Mouse (Mus musculus) CH12.LX (cell line): ENCODE results near the gene Gm26741.

Source experiments
- CTCF ChIP-seq, 2 experiments: IDR thresholded peaks in 1 of 2; conservative IDR thresholded peaks in 1 of 2; 2 replicates each; pipeline ENCODE4 v1.5.1; 2011 to 2012; ENCODE audit warnings: low read depth in 2 of 2, low read length in 2 of 2, improper control_type of control experiment in 1 of 2, inconsistent platforms in 1 of 2, mild to moderate bottlenecking in 1 of 2, moderate library complexity in 1 of 2
- E2F4 ChIP-seq: IDR thresholded peaks from 2 replicates; pipeline ENCODE4 v1.6.1; 2011; ENCODE audit warnings: low read depth, low read length, improper control_type of control experiment; ENCODE audit not compliant: insufficient replicate concordance
- EP300 ChIP-seq: IDR thresholded peaks from 2 replicates; pipeline ENCODE4 v1.6.1; 2011; ENCODE audit warnings: low read length, improper control_type of control experiment
- ETS1 ChIP-seq: conservative IDR thresholded peaks from 2 replicates; pipeline ENCODE4 v1.6.1; 2012; ENCODE audit warnings: low read depth, mild to moderate bottlenecking, inconsistent platforms, low read length, improper control_type of control experiment, moderate library complexity
- JUND ChIP-seq: conservative IDR thresholded peaks from 2 replicates; pipeline ENCODE4 v1.6.1; 2011; ENCODE audit warnings: low read depth, low read length, improper control_type of control experiment
- MAFK ChIP-seq: IDR thresholded peaks from 2 replicates; pipeline ENCODE4 v1.6.1; 2011; ENCODE audit warnings: low read length, improper control_type of control experiment; ENCODE audit not compliant: insufficient replicate concordance
- MAX ChIP-seq: IDR thresholded peaks from 2 replicates; pipeline ENCODE4 v1.6.1; 2011; ENCODE audit warnings: low read length, improper control_type of control experiment
- POLR2A ChIP-seq: IDR thresholded peaks from 2 replicates; pipeline ENCODE4 v1.6.1; 2011; ENCODE audit warnings: low read depth, mild to moderate bottlenecking, improper control_type of control experiment, low read length
- POLR2AphosphoS2 ChIP-seq: IDR thresholded peaks from 2 replicates; pipeline ENCODE4 v1.6.1; 2011; ENCODE audit warnings: low read depth, low read length, improper control_type of control experiment
- TCF12 ChIP-seq: IDR thresholded peaks from 2 replicates; pipeline ENCODE4 v1.6.1; 2014; ENCODE audit warnings: low read depth, mild to moderate bottlenecking, inconsistent platforms, low read length, improper control_type of control experiment
- USF2 ChIP-seq: conservative IDR thresholded peaks from 2 replicates; pipeline ENCODE4 v1.6.1; 2011; ENCODE audit warnings: low read depth, low read length, improper control_type of control experiment
- ZC3H11A ChIP-seq: IDR thresholded peaks from 2 replicates; pipeline ENCODE4 v1.6.1; 2012; ENCODE audit warnings: low read depth, mild to moderate bottlenecking, inconsistent platforms, low read length, improper control_type of control experiment
- ZKSCAN1 ChIP-seq: IDR thresholded peaks from 2 replicates; pipeline ENCODE4 v1.6.1; 2012; ENCODE audit warnings: low read depth, inconsistent platforms, low read length, improper control_type of control experiment, borderline replicate concordance

GRCm38 (mm10) chr10:52360241-52360735 lies 1.7 kb downstream of the Gm26741 start:
- TF ChIP-seq MAX: no peak
- no peak for TF ChIP-seq ZKSCAN1
- TF ChIP-seq E2F4: no peak
- TF ChIP-seq TCF12: no peak
- TF ChIP-seq EP300: no peak
- no peak for TF ChIP-seq CTCF (conservative IDR thresholded peaks at IDR 0.05 in 1 of 2, IDR thresholded peaks at IDR 0.05 in 1 of 2; ENCODE audit: low read depth in 2 of 2, low read length in 2 of 2)
- TF ChIP-seq MAFK: no peak
- TF ChIP-seq POLR2AphosphoS2: no peak
- TF ChIP-seq POLR2A: no peak
- TF ChIP-seq USF2: no peak
- no peak for TF ChIP-seq JUND
- no peak for TF ChIP-seq ZC3H11A
- no peak for TF ChIP-seq ETS1
